ENCODE assay signal across 11 mouse cellular contexts in the genomic region with DNA sequence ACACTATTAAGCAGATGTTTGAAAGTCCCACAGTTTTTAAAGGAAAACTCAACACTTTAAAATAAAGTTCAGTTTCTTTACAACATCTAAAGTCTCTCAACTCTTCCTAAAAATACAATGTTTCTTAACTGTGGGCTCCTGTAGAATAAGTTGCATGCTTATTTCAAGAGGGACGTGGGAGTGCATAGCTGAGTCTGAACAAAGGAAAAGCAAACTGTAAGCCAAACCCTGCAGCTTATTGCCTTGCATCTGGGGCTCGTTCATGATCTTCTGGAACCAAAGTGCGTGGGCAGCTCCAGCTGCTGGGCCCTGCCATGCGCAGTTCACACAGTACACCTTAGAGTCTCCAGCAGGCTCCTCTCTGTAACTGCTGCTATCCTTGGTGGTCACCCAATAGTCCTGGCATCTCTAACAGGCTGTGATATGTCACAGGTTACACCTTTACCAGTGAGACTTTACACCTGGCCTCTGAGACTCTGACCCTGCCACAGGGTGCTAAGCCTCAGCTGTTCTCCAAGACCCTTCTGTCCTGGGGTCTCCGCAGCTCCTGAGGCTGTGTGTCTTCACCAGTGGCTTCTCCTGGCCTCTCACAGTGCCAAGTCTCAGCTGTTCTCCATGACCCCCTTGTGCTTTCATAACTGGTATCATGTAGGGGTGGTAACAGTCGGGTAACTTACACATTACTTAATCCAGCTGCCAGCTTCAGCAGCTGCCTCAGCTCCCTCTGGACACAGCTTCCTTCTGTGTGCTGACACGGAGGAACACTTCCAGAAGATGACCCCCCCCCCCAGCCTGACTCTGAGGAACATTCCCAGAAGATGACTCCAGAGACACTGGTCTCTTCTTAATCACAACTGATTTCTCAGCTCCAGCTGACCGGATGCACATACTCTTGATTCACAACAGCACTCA.
DNase-seq lines count a peak whose midpoint lies in the region; ATAC-seq and TF ChIP-seq lines count a peak whose summit lies in the region.
"Had no signal": no experiment of that assay in that cellular context is flagged by ENCODE, and none has a peak within 500 bp of the region (broad histone marks: within the 10 kb centered on the region; RNA-seq: fewer than 3 reads in every experiment).

No protein-coding gene starts in this region.

- H3K27me3 ChIP-seq in kidney, adult 2 months (replicated peaks; ENCODE audit: control insufficient read depth, insufficient read depth, low read length) = no peaks in the 10 kb centered on the region
- no peaks in the 10 kb centered on the region for H3K27me3 ChIP-seq in midbrain, embryonic 10.5 days (ENCODE audit: low read depth, poor library complexity, severe bottlenecking)
- H3K27me3 ChIP-seq in midbrain, embryonic 15.5 days (replicated peaks) = no peaks in the 10 kb centered on the region
- H3K27me3 ChIP-seq: midbrain, embryonic 12.5 days; neural tube, embryonic 13.5 days had no signal

- no peak for ATAC-seq in midbrain, embryonic 15.5 days (replicated peaks)
- ATAC-seq: activated CD4-positive, CD25-positive, alpha-beta regulatory T cell, adult 4 months had no signal

- H3K27ac ChIP-seq in kidney, adult 2 months (ENCODE audit: insufficient read depth, low read depth, low read length) = peak overlapping the region; percentile 77
- peak overlapping the region; percentile 33; the same call in 1 of the 2 replicates for H3K27ac ChIP-seq in midbrain, embryonic 10.5 days (replicated peaks)
- H3K27ac ChIP-seq in midbrain, embryonic 15.5 days = no peak overlapping the region
- H3K27ac ChIP-seq in layer of hippocampus, adult 2 months = no peak overlapping the region
- H3K27ac ChIP-seq: midbrain, embryonic 12.5 days; neural tube, embryonic 13.5 days had no signal

- H3K36me3 ChIP-seq in kidney, adult 2 months (ENCODE audit: control insufficient read depth, insufficient read depth, low read length) = no peaks in the 10 kb centered on the region
- 0 out of 2 replicates have a peak, but pooled peaks cover 4% of the 10 kb centered on the region for H3K36me3 ChIP-seq in midbrain, embryonic 10.5 days
- no peaks in the 10 kb centered on the region for H3K36me3 ChIP-seq in midbrain, embryonic 15.5 days (replicated peaks)
- H3K36me3 ChIP-seq: midbrain, embryonic 12.5 days; neural tube, embryonic 13.5 days had no signal

- H3K4me3 ChIP-seq in kidney, adult 2 months (ENCODE audit: insufficient read depth, low read depth, low read length) = no peak overlapping the region
- H3K4me3 ChIP-seq in midbrain, embryonic 10.5 days = no peak overlapping the region
- H3K4me3 ChIP-seq in midbrain, embryonic 15.5 days = no peak overlapping the region
- H3K4me3 ChIP-seq in layer of hippocampus, adult 2 months = no peak overlapping the region
- H3K4me3 ChIP-seq: midbrain, embryonic 12.5 days; neural tube, embryonic 13.5 days had no signal

- no peak for TF ChIP-seq POLR2A in kidney, adult 2 months (IDR thresholded peaks at IDR 0.05; ENCODE audit: low read depth, low read length)

- 60% methylated on average over 8 of the region's 8 CpGs for WGBS in kidney, adult 2 months
- 88% methylated on average over 8 of the region's 8 CpGs for WGBS in midbrain, embryonic 10.5 days
- 85% methylated on average over 8 of the region's 8 CpGs for WGBS in midbrain, embryonic 15.5 days

- H3K9me3 ChIP-seq in midbrain, embryonic 10.5 days (replicated peaks) = no peaks in the 10 kb centered on the region
- H3K9me3 ChIP-seq in midbrain, embryonic 15.5 days = no peaks in the 10 kb centered on the region
- H3K9me3 ChIP-seq: midbrain, embryonic 12.5 days; neural tube, embryonic 13.5 days had no signal

- no peak overlapping the region for H3K9ac ChIP-seq in midbrain, embryonic 15.5 days
- H3K9ac ChIP-seq: midbrain, embryonic 12.5 days; neural tube, embryonic 13.5 days had no signal

- TF ChIP-seq CTCF in kidney, adult 2 months (conservative IDR thresholded peaks at IDR 0.05; ENCODE audit: insufficient read depth, insufficient read length, low read depth, low read length) = no peak
- no peak for TF ChIP-seq CTCF in layer of hippocampus, adult 2 months (conservative IDR thresholded peaks at IDR 0.05)

- no peak for DNase-seq in kidney, adult 2 months
- no peak for DNase-seq in kidney, adult 11 months
- no peak for DNase-seq in midbrain, embryonic 10.5 days (ENCODE audit: low spot score)
- peak; percentile 41 for DNase-seq in kidney, postnatal 14 days
- DNase-seq in yolk sac, embryonic 10.5 days (ENCODE audit: low spot score) = peak; percentile 12
- DNase-seq in layer of hippocampus, adult 2 months (ENCODE audit: low spot score in 2 of 2) = no peak
- DNase-seq: right cerebral cortex, postnatal 14 days had no signal

- H3K4me1 ChIP-seq in kidney, adult 2 months (ENCODE audit: control insufficient read depth, insufficient read depth, low read length) = peaks cover 15% of the 10 kb centered on the region
- no peaks in the 10 kb centered on the region for H3K4me1 ChIP-seq in midbrain, embryonic 10.5 days
- H3K4me1 ChIP-seq in midbrain, embryonic 15.5 days = no peaks in the 10 kb centered on the region
- H3K4me1 ChIP-seq: neural tube, embryonic 13.5 days had no signal

- no peak overlapping the region for H3K4me2 ChIP-seq in midbrain, embryonic 15.5 days
- H3K4me2 ChIP-seq: midbrain, embryonic 12.5 days; neural tube, embryonic 13.5 days had no signal

Comparison
In these comparisons a context has a peak if more than half of its experiments do, and no peak if none do; other contexts are left out.
1. DNase-seq: peak in kidney, postnatal 14 days (single experiment) and yolk sac, embryonic 10.5 days (single experiment); none in kidney, adult 2 months (single experiment), kidney, adult 11 months (single experiment), midbrain, embryonic 10.5 days (single experiment) and layer of hippocampus, adult 2 months (0 of 2).
2. H3K27ac ChIP-seq: peak in kidney, adult 2 months (single experiment) and midbrain, embryonic 10.5 days (single experiment); none in midbrain, embryonic 15.5 days (single experiment) and layer of hippocampus, adult 2 months (single experiment).